Mouse (Mus musculus) adrenal gland, adult 18-20 months (tissue): ENCODE measurements at regions not wholly inside any gene's neighbourhood (a gene's known extent, or its start where the extent isn't known, plus 50 kb on each side); places are given as distances from the start of the nearest gene placed in this dataset.
"Not testable (repeated sequence)": the region's sequence is repeated elsewhere in the genome, so short reads cannot be mapped to it uniquely, and the experiment has no call there.

Experiments used
- DNase-seq, 2 experiments: peaks; one replicate each; pipeline ENCODE4 v3.0.0; 2021 to 2022; ENCODE audit warnings: low spot score in 2 of 2

- peak in 1 of 2 experiments; percentile 25 for DNase-seq
Observed at GRCm38 (mm10) chr16:19203681-19204080, 110.2 kb downstream of the Olfr164 start.

GRCm38 (mm10) chr16:19200977-19201376 lies 112.9 kb downstream of the Olfr164 start:
- no peak for DNase-seq

GRCm38 (mm10) chr16:19199724-19200544 lies 113.9 kb downstream of the Olfr164 start:
- no peak for DNase-seq

DNA sequence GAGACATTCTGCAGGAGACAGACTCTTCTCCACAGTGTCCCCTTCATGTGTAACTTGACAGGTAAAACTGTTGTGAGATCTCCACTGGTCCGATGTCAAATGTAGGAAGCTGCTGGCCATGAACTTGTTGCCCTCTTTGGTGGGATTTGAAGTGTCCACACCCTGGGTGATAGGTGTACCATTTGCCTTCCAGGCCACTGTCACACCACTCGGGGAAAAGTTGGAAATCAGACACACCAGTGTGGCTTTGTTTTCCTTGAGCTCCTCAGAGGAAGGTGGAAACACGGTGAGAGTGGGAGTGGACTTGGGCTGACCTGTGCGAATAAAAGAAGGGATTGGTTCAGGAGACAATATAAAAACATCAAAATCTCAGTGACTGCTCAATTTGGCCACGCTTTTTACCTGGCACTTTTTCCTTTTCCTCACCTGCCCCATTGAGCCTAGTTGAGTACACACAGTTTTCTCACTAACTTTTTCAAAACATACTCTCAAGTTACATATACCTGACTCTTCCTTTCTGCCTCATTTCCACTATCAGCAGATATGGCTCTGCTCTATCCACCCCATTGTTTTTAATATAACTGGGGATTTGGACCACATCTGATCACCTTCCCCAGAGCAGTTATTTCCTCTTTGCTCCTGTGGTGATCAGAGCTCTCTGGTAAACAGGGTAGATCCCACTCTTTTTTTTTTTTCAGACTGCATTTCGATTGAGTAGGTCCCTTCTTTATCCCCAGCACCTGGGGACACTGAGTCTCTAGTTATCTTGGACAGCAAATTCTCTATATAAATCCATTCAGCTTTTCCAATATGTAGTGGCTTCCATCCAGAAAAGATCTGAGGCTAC lies 115.1 kb downstream of the Olfr164 start:
- no peak for DNase-seq

GRCm38 (mm10) chr16:19197638-19198440 lies 116.0 kb downstream of the Olfr164 start:
- no peak for DNase-seq

DNA sequence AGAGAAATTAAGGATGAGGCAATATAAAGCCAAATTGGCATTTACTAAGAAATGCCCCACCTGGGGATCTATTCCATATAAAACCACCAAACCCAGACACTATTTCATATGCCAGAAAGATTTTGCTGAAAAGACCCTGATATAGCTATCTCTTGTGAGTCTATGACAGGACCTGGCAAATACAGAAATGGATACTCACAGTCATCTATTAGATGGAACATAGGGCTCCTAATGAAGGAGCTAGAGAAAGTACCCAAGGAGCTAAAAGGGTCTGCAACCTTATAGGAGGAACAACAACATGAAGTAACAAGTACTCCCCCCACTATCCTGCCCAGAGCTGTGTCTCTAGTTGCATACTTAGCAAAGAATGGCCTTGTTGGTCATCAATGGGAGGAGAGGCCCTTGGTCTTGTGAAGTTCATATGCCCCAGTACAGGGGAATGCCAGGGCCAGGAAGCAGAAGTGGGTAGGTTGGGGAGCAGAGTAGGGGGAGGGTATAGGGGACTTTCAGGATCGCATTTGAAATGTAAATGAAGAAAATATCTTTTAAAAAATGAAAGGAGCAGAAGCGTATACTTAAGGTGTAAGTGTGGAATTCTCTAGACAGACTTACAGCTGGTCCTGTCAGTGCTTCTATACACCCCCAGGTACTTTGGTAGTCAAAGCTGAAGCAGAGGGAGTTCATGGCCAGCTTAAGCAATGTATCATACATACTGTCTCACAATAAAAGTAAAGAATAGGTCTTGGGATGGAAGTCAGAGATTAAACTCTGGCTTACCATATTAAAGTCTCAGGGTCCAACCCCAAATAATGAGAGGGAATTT lies 128.2 kb downstream of the Olfr164 start:
- DNase-seq = no peak

DNA sequence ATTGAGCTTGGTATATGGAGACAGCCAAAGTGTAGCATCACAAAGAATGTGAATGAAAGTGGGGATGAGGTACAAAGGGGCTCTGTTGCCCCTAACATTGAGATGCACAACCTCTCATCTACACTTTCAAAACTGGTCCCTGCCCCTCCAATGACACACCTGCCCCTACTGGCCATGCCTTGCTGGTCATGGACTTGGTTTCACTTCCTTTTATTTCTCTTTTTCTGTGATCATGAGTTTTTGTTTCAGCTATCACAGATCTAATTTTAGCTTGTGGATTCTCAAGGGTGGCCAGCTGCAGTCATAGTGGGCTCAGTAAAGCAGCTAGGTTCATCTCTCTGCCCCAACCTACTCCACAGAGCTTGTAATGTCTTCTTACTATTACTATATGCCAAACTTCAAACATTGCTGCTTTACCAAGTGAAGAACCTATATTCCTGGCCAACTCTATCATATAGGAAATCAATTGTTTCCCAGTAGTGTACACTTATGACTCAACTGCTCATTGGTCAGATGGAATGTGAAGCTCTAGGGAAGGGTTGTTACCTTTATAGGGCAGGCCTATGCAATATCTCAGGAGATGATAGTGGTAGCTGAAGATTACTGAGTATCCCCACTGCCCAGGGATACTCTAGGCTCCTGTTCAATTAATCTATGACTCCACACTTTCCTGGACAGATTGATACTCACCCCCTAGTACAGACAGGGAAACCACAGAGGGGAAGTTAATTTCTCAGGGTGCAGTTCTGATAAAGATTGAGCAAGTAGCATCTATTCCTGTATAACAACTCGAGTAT lies 134.5 kb downstream of the Olfr164 start:
- no peak for DNase-seq

- DNase-seq = no peak
Observed at GRCm38 (mm10) chr16:19153046-19153445, 160.8 kb downstream of the Olfr164 start.

DNA sequence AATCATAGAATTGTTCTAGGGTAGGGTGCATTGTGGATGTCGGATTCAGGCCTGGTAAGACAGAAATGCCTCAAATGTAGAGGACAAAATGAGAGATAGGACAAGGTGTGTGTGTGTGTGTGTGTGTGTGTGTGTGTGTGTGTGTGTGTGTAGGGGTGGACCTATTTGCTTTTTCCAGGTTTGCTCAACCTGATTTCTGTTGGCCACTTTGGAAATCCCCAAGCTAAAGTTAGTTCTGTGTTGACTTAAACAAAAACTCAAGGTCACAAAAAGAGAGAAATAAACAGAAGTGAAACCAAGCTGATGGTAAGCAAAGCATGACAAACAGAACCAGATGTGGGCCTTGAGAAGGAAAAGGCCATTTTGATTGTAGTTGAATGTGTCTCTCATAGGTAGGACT lies 161.4 kb downstream of the Olfr164 start:
- DNase-seq = not testable (repeated sequence)

DNA sequence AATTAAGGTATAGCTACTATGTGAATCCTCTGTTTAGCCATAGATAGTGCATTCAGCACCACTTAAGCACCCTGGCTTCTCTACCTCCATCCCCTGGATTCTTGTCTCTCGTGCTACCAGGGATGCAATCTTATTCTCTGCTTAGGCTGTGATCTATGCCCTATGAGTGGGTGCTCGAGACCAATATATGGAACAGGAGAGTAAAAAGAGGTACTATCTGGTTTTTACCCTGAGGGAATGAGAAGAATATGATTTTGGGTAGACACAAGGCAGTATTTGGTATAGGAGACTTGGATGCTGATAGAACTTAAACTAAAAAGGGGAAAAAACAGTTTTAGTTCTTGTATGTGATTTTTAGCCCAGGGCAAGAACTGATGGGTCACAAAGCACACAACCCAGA lies 162.8 kb downstream of the Olfr164 start:
- DNase-seq = no peak

DNA sequence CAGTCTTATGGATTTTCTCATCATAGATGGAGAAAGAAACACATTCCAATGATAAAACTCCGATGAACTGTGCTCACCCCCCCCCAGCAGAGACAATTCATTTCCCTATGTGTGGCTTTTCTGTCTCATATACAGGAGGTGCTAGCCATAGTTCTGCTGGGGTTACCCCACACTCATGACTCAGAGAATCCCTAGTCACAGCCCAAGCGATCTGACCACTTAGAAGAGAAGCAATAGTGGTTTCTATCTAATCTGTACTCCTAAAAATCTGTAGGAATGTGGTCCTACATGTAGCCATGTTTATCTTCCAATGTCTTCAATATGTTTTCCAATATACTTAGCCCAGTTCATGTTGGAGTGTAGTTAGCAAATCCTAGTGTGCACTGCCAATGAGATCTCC lies 163.3 kb downstream of the Olfr164 start:
- DNase-seq = no peak

DNA sequence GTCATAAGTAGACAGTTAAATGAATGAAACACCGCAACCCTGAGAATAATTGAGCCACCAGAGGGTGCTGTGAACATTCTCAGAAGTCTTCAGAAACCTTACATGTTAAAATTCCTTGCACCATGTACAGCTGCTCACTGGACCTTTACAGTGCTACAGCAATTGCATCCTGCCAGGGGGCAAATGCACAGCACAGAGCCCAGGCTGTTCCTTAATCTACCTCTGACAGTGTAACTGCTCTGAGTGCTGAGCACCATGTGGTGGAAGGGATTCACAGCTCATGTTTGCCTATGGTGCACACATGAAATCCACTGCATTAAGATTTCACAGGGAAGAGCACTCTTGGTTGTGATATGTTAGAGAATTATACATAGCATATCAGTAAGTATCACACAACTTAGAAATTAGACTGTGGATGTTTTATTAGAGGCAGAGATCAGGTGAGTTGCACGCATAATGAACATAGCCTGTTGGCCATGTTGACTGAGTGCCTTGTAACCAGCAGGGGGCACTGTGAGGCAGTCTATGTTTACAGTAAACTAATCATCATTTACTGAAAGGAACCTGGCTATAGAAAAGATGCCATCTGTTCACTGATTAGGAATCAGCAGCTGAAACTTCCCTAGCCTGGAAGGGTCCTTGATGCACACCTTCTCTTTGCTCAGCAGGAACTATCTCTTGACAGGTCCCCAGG lies 167.4 kb downstream of the Olfr164 start:
- peak in 1 of 2 experiments; percentile 26 for DNase-seq
